Mouse (Mus musculus): ENCODE data around the gene Opn5.
A peak's percentile ranks its signal among the peaks of the same experiment; 100 is the strongest.

Opn5 gene

GRCm38 (mm10) chr17:42611295-42611694 is at the start of gene Opn5:
Gene Opn5, minus strand, starts transcription at chr17:42611395.
- DNase-seq (ENCODE audit: low spot score) = no peak

- DNase-seq (ENCODE audit: low spot score) = peak; percentile 26
These were observed 47.6 kb upstream of the Opn5 start for GRCm38 (mm10) chr17:42658634-42659422.

GRCm38 (mm10) chr17:42643416-42643815 is 32.2 kb upstream of the Opn5 start:
- DNase-seq (ENCODE audit: low spot score) = no peak

- DNase-seq (ENCODE audit: low spot score) = no peak
These were observed 19.0 kb upstream of the Opn5 start for GRCm38 (mm10) chr17:42630206-42630605.

GRCm38 (mm10) chr17:42613043-42613737 is 2.0 kb upstream of the Opn5 start:
- DNase-seq (ENCODE audit: low spot score) = peak; percentile 74

GRCm38 (mm10) chr17:42608270-42608669 is 2.9 kb downstream of the Opn5 start:
- DNase-seq (ENCODE audit: low spot score) = no peak

- peak; percentile 86 for DNase-seq (ENCODE audit: low spot score)
These were observed 8.1 kb downstream of the Opn5 start for GRCm38 (mm10) chr17:42602829-42603784.

GRCm38 (mm10) chr17:42586486-42586885 is 24.7 kb downstream of the Opn5 start:
- no peak for DNase-seq (ENCODE audit: low spot score)

GRCm38 (mm10) chr17:42583029-42583331 is 28.2 kb downstream of the Opn5 start:
- DNase-seq (ENCODE audit: low spot score) = no peak

GRCm38 (mm10) chr17:42582281-42583028 is 28.7 kb downstream of the Opn5 start:
- DNase-seq (ENCODE audit: low spot score) = no peak

GRCm38 (mm10) chr17:42580623-42581022 is 30.6 kb downstream of the Opn5 start:
- no peak for DNase-seq (ENCODE audit: low spot score)

GRCm38 (mm10) chr17:42580196-42580595 is 31.0 kb downstream of the Opn5 start:
- no peak for DNase-seq (ENCODE audit: low spot score)

- no peak for DNase-seq (ENCODE audit: low spot score)
These were observed 34.5 kb downstream of the Opn5 start for GRCm38 (mm10) chr17:42576671-42577168.

- no peak for DNase-seq (ENCODE audit: low spot score)
These were observed 37.4 kb downstream of the Opn5 start for GRCm38 (mm10) chr17:42573786-42574185.

- DNase-seq (ENCODE audit: low spot score) = peak; percentile 39
These were observed 61.6 kb downstream of the Opn5 start for GRCm38 (mm10) chr17:42549578-42549977.

GRCm38 (mm10) chr17:42530147-42530546 is 81.0 kb downstream of the Opn5 start:
- DNase-seq (ENCODE audit: low spot score) = no peak

- DNase-seq (ENCODE audit: low spot score) = no peak
These were observed 101.6 kb downstream of the Opn5 start for GRCm38 (mm10) chr17:42509356-42510262.
